ENCODE assay signal across 31 mouse cellular contexts in genomic region chr10:40528668-40529067, GRCm38 (mm10). TPM values are rescaled to one million over a fixed set of nuclear protein-coding genes. Genes with fewer than 3 reads are reported as not detected.
DNase-seq lines count a peak whose midpoint lies in the region; ATAC-seq and TF ChIP-seq lines count a peak whose summit lies in the region.
"Had no signal": no experiment of that assay in that cellular context is flagged by ENCODE, and none has a peak within 500 bp of the region (broad histone marks: within the 10 kb centered on the region; RNA-seq: fewer than 3 reads in every experiment).

No protein-coding gene starts in this region.

- H3K27ac ChIP-seq in kidney, embryonic 16.5 days (ENCODE audit: low read length) = no peak overlapping the region
- H3K27ac ChIP-seq in kidney, embryonic 15.5 days = no peak overlapping the region
- peak overlapping the region; percentile 69; the same call in 1 of the 2 replicates for H3K27ac ChIP-seq in MEL (ENCODE audit: control insufficient read depth, low read depth, low read length)
- no peak overlapping the region for H3K27ac ChIP-seq in stomach, postnatal 0 days (replicated peaks)
- H3K27ac ChIP-seq in forebrain, embryonic 11.5 days (ENCODE audit: low read depth, low read length) = no peak overlapping the region
- H3K27ac ChIP-seq: embryonic facial prominence, embryonic 13.5 days; forebrain, embryonic 13.5 days; hindbrain, embryonic 10.5 days; hindbrain, embryonic 13.5 days had no signal

- H3K4me2 ChIP-seq in kidney, embryonic 16.5 days (replicated peaks; ENCODE audit: low read depth, low read length) = no peak overlapping the region
- no peak overlapping the region for H3K4me2 ChIP-seq in kidney, embryonic 15.5 days
- H3K4me2 ChIP-seq in stomach, postnatal 0 days (replicated peaks; ENCODE audit: low read depth) = no peak overlapping the region
- H3K4me2 ChIP-seq in forebrain, embryonic 11.5 days (ENCODE audit: low read depth, low read length, severe bottlenecking) = no peak overlapping the region
- H3K4me2 ChIP-seq: embryonic facial prominence, embryonic 13.5 days; forebrain, embryonic 13.5 days; heart, embryonic 11.5 days; hindbrain, embryonic 13.5 days had no signal

- TF ChIP-seq CTCF in G1E (IDR thresholded peaks at IDR 0.05; ENCODE audit: low read depth, low read length) (no peak), MEL (IDR thresholded peaks at IDR 0.05 in 2 of 3, conservative IDR thresholded peaks at IDR 0.05 in 1 of 3; ENCODE audit: control insufficient read depth in 1 of 3, insufficient read depth in 1 of 3, low read depth in 2 of 3, low read length in 3 of 3, poor library complexity in 1 of 3, severe bottlenecking in 1 of 3) (no peak)
- no peak for TF ChIP-seq CTCF in stomach, postnatal 0 days (IDR thresholded peaks at IDR 0.05; ENCODE audit: low read depth)

- no peak for TF ChIP-seq RAD21 in MEL (IDR thresholded peaks at IDR 0.05; ENCODE audit: low read depth, low read length)

- H3K27me3 ChIP-seq in kidney, embryonic 16.5 days (ENCODE audit: insufficient read depth, low read length) = no peaks in the 10 kb centered on the region
- no peaks in the 10 kb centered on the region for H3K27me3 ChIP-seq in kidney, embryonic 15.5 days
- H3K27me3 ChIP-seq in G1E (ENCODE audit: insufficient read depth, low read length) (no peaks in the 10 kb centered on the region), MEL (ENCODE audit: control insufficient read depth in 1 of 2, insufficient read depth in 2 of 2, low read length in 2 of 2) (no peaks in the 10 kb centered on the region)
- H3K27me3 ChIP-seq in stomach, postnatal 0 days (ENCODE audit: control insufficient read depth, insufficient read depth, low read length) = no peaks in the 10 kb centered on the region
- H3K27me3 ChIP-seq in forebrain, embryonic 11.5 days (ENCODE audit: control insufficient read depth, insufficient read depth, low read length) = peaks cover 3% of the 10 kb centered on the region; the same call in 1 of the 2 replicates
- H3K27me3 ChIP-seq: embryonic facial prominence, embryonic 13.5 days; forebrain, embryonic 13.5 days; Patski had no signal

- H3K79me2 ChIP-seq in MEL (ENCODE audit: control insufficient read depth, insufficient read depth, low read length, poor library complexity) = no peaks in the 10 kb centered on the region

- DNase-seq in G1E (ENCODE audit: low spot score) (no peak), MEL (ENCODE audit: low read depth, low spot score) (no peak)
- peak; percentile 11 for DNase-seq in stomach, postnatal 0 days (ENCODE audit: low spot score)
- no peak for DNase-seq in forebrain, embryonic 11.5 days (ENCODE audit: low spot score)
- DNase-seq: adrenal gland, postnatal 10 days; adrenal gland, postnatal 36 days; cerebellum, adult 18-20 months; cerebellum, adult 9-10 months; cerebellum, postnatal 14 days; gastrocnemius, postnatal 10 days; gastrocnemius, postnatal 36 days had no signal

- no peak overlapping the region for H3K4me3 ChIP-seq in kidney, embryonic 16.5 days (ENCODE audit: low read length)
- no peak overlapping the region for H3K4me3 ChIP-seq in kidney, embryonic 15.5 days (replicated peaks)
- peak overlapping the region; percentile 55; the same call in 1 of the 2 replicates for H3K4me3 ChIP-seq in G1E (ENCODE audit: low read depth, low read length)
- peak overlapping the region; percentile 13 to 28 for H3K4me3 ChIP-seq in MEL (ENCODE audit: control insufficient read depth in 1 of 2, insufficient read depth in 1 of 2, low read depth in 2 of 2, low read length in 2 of 2)
- no peak overlapping the region for H3K4me3 ChIP-seq in stomach, postnatal 0 days (ENCODE audit: low read depth, low read length)
- no peak overlapping the region for H3K4me3 ChIP-seq in forebrain, embryonic 11.5 days (ENCODE audit: low read depth, low read length)
- H3K4me3 ChIP-seq: embryonic facial prominence, embryonic 13.5 days; erythroblast, embryonic 14.5 days; forebrain, embryonic 13.5 days; hindbrain, embryonic 10.5 days; hindbrain, embryonic 13.5 days had no signal

- H3K36me3 ChIP-seq in kidney, embryonic 16.5 days (ENCODE audit: insufficient read depth, low read length) = no peaks in the 10 kb centered on the region
- H3K36me3 ChIP-seq in kidney, embryonic 15.5 days = no peaks in the 10 kb centered on the region
- H3K36me3 ChIP-seq in G1E (replicated peaks) (no peaks in the 10 kb centered on the region), MEL (ENCODE audit: control insufficient read depth in 1 of 2, insufficient read depth in 2 of 2, low read length in 2 of 2) (peaks cover 0 to 10% of the 10 kb centered on the region in 2 experiments; a peak in 2 of 4 replicates)
- no peaks in the 10 kb centered on the region for H3K36me3 ChIP-seq in stomach, postnatal 0 days (ENCODE audit: control insufficient read depth, insufficient read depth, low read length)
- no peaks in the 10 kb centered on the region for H3K36me3 ChIP-seq in forebrain, embryonic 11.5 days (ENCODE audit: control insufficient read depth, insufficient read depth, low read length)
- H3K36me3 ChIP-seq: embryonic facial prominence, embryonic 13.5 days; hindbrain, embryonic 10.5 days; hindbrain, embryonic 13.5 days had no signal

- TF ChIP-seq POLR2A in MEL (IDR thresholded peaks at IDR 0.05; ENCODE audit: control insufficient read depth in 1 of 2, insufficient read depth in 1 of 2, low read depth in 1 of 2, low read length in 2 of 2, poor library complexity in 1 of 2) = no peak

- no peak for TF ChIP-seq EP300 in MEL (IDR thresholded peaks at IDR 0.05; ENCODE audit: low read depth in 1 of 2, low read length in 2 of 2)
- no peak for TF ChIP-seq EP300 in stomach, postnatal 0 days (optimal IDR thresholded peaks at IDR 0.05)

- H3K4me1 ChIP-seq in kidney, embryonic 16.5 days (ENCODE audit: insufficient read depth, low read length) = 0 out of 2 replicates have a peak, but pooled peaks cover 7% of the 10 kb centered on the region
- peaks cover 26% of the 10 kb centered on the region for H3K4me1 ChIP-seq in kidney, embryonic 15.5 days
- H3K4me1 ChIP-seq in G1E (ENCODE audit: insufficient read depth, low read depth, low read length) = peaks cover 56% of the 10 kb centered on the region
- H3K4me1 ChIP-seq in MEL (ENCODE audit: control insufficient read depth in 1 of 2, insufficient read depth in 2 of 2, low read length in 2 of 2) = peaks cover 4 to 20% of the 10 kb centered on the region in 2 experiments; a peak in 3 of 4 replicates
- no peaks in the 10 kb centered on the region for H3K4me1 ChIP-seq in stomach, postnatal 0 days (replicated peaks; ENCODE audit: control insufficient read depth, insufficient read depth)
- H3K4me1 ChIP-seq in forebrain, embryonic 11.5 days (replicated peaks; ENCODE audit: control insufficient read depth, insufficient read depth, low read length) = no peaks in the 10 kb centered on the region
- H3K4me1 ChIP-seq: forebrain, embryonic 13.5 days; hindbrain, embryonic 13.5 days had no signal

- H3K9ac ChIP-seq in kidney, embryonic 16.5 days (replicated peaks; ENCODE audit: low read length) = no peak overlapping the region
- H3K9ac ChIP-seq in kidney, embryonic 15.5 days = no peak overlapping the region
- peak overlapping the region; percentile 56 for H3K9ac ChIP-seq in MEL (ENCODE audit: control insufficient read depth, low read depth, low read length, poor library complexity, severe bottlenecking)
- H3K9ac ChIP-seq in stomach, postnatal 0 days (ENCODE audit: low read length) = no peak overlapping the region
- no peak overlapping the region for H3K9ac ChIP-seq in forebrain, embryonic 11.5 days (ENCODE audit: low read length)
- H3K9ac ChIP-seq: embryonic facial prominence, embryonic 13.5 days; forebrain, embryonic 13.5 days; hindbrain, embryonic 13.5 days had no signal

- WGBS in kidney, embryonic 16.5 days = 25% methylated on average over 8 of the region's 10 CpGs
- 31% methylated on average over 8 of the region's 10 CpGs for WGBS in kidney, embryonic 15.5 days
- WGBS in stomach, postnatal 0 days = 76% methylated on average over 8 of the region's 10 CpGs
- WGBS in forebrain, embryonic 11.5 days = 53% methylated on average over 8 of the region's 10 CpGs

- 0 out of 2 replicates have a peak, but pooled peaks cover 3% of the 10 kb centered on the region for H3K9me3 ChIP-seq in kidney, embryonic 16.5 days (ENCODE audit: low read length)
- 0 out of 2 replicates have a peak, but pooled peaks cover 3% of the 10 kb centered on the region for H3K9me3 ChIP-seq in kidney, embryonic 15.5 days (replicated peaks)
- H3K9me3 ChIP-seq in G1E (replicated peaks) (peaks cover 10% of the 10 kb centered on the region), MEL (replicated peaks; ENCODE audit: insufficient read depth, low read length) (no peaks in the 10 kb centered on the region)
- H3K9me3 ChIP-seq in stomach, postnatal 0 days (ENCODE audit: control insufficient read depth, low read length) = no peaks in the 10 kb centered on the region
- no peaks in the 10 kb centered on the region for H3K9me3 ChIP-seq in forebrain, embryonic 11.5 days (ENCODE audit: control insufficient read depth, low read length)
- H3K9me3 ChIP-seq: forebrain, embryonic 13.5 days had no signal

- 0 out of 2 replicates have a peak, but pooled peaks have one; percentile 64 for ATAC-seq in kidney, embryonic 16.5 days (ENCODE audit: low FRiP score, low TSS enrichment)
- ATAC-seq in kidney, embryonic 15.5 days (replicated peaks; ENCODE audit: low FRiP score) = no peak
- ATAC-seq in G1E (ENCODE audit: extremely low read depth, insufficient number of reproducible peaks, low FRiP score, poor library complexity, severe bottlenecking) = no peak
- ATAC-seq in stomach, postnatal 0 days (ENCODE audit: low FRiP score, low TSS enrichment) = no peak
- ATAC-seq in forebrain, embryonic 11.5 days (replicated peaks; ENCODE audit: low FRiP score) = no peak
- ATAC-seq: CD4-positive, CD25-positive, alpha-beta regulatory T cell, adult 4 months; forebrain, embryonic 13.5 days; forebrain, embryonic 16.5 days; hindbrain, embryonic 16.5 days; Patski had no signal

TF ChIP-seq in MEL, 35 proteins besides CTCF, POLR2A, EP300 and RAD21 (continues in another document):
- no peak for TF ChIP-seq ZNF384 (IDR thresholded peaks at IDR 0.05; ENCODE audit: low read depth, low read length)
- no peak for TF ChIP-seq RCOR1 (IDR thresholded peaks at IDR 0.05; ENCODE audit: low read depth, low read length)
- no peak for TF ChIP-seq ZC3H11A (IDR thresholded peaks at IDR 0.05; ENCODE audit: low read depth, low read length)
- no peak for TF ChIP-seq ELF1 (IDR thresholded peaks at IDR 0.05; ENCODE audit: low read depth, low read length)
- TF ChIP-seq HCFC1 (IDR thresholded peaks at IDR 0.05; ENCODE audit: low read depth, low read length) = no peak

RNA-seq across cellular contexts. Expression of gene Slc22a16, which starts 41.5 kb away (rescaled TPM):
- polyA plus RNA-seq in kidney, embryonic 16.5 days (2015; fragmentation: Nextera tagmentation; extraction: Ambion mirVana) = not detected in 2 replicates
- not detected in 2 replicates for polyA plus RNA-seq in kidney, embryonic 15.5 days (2015; fragmentation: Nextera tagmentation; extraction: Ambion mirVana)
- total RNA-seq in G1E (2014; fragmentation: Nextera tagmentation) (not detected in 2 replicates), G1E (2017) (0.06 TPM in 1 of 2 replicates, not detected in the other), MEL (2012; rRNA removed) (not detected in 2 replicates)
- polyA plus RNA-seq in G1E (2012) (not detected in 2 replicates), MEL (2012; ENCODE audit: insufficient read depth in 1 of 2, insufficient read length in 2 of 2, low read depth in 1 of 2, low replicate concordance in 2 of 2, missing spikeins in 1 of 2) (not detected)
- 0.04 TPM in 1 of 2 replicates, not detected in the other for polyA plus RNA-seq in stomach, postnatal 0 days (2015; fragmentation: Nextera tagmentation; extraction: Ambion mirVana)
- not detected in 2 replicates for polyA plus RNA-seq in forebrain, embryonic 11.5 days (2014; fragmentation: Nextera tagmentation; extraction: Ambion mirVana)
- total RNA-seq: adrenal gland, adult 18-20 months; adrenal gland, postnatal 10 days; adrenal gland, postnatal 36 days; gastrocnemius, adult 18-20 months; gastrocnemius, postnatal 10 days; gastrocnemius, postnatal 36 days; granulocyte monocyte progenitor cell, adult 5-6 weeks; heart, adult 8-10 months; heart, postnatal 25 days had no signal
- polyA plus RNA-seq: C2C12; CD4-positive, CD25-positive, alpha-beta regulatory T cell, adult 4 months; embryonic facial prominence, embryonic 13.5 days; erythroblast, embryonic 14.5 days; forebrain, embryonic 13.5 days; forebrain, embryonic 16.5 days; heart, embryonic 11.5 days; heart, embryonic 14.5 days; heart, postnatal 0 days; hindbrain, embryonic 10.5 days; hindbrain, embryonic 13.5 days; hindbrain, embryonic 16.5 days; Patski had no signal

Comparison
In these comparisons a context has a peak if more than half of its experiments do, and no peak if none do; other contexts are left out.
1. H3K4me3 ChIP-seq: peak in G1E (single experiment) and MEL (2 of 2); none in kidney, embryonic 16.5 days (single experiment), kidney, embryonic 15.5 days (single experiment), stomach, postnatal 0 days (single experiment) and forebrain, embryonic 11.5 days (single experiment).